Mouse (Mus musculus): ENCODE results near the gene Dysf. TPM values are rescaled to one million over a fixed set of nuclear protein-coding genes. Genes with fewer than 3 reads are reported as not detected.

The Dysf gene
- polyA plus RNA-seq, 1 experiment from 2014 or later: 2.9 TPM

DNA sequence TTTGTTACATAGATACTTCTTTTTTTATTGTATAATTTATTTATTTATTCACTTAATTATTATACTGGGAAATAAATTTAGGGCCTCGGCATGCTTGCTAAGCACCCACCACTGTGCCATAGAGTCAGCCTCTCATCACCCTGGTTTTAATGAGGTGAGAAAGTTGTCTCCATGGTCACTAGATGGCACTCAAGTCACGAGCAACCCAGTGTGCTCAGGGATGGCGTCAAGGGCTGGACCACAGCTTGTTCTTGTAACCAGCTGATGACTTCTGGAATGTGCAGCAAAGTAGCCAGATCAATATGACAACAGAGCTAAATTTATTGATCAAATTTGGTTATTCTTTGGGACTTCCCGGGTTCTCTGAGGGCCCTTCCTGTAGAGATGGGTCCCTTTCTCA, 85.1 kb downstream of the Dysf start:
- Histone ChIP-seq H3K4me3 (replicated peaks; ENCODE audit: low read depth, low read length) (no peak overlapping the region), H3K4me2 (ENCODE audit: low read length) (no peak overlapping the region), H3K9me3 (ENCODE audit: control insufficient read depth, low read length) (no peaks in the 10 kb centered on the region), H3K36me3 (ENCODE audit: control insufficient read depth, insufficient read depth, low read length) (no peaks in the 10 kb centered on the region), H3K27me3 (ENCODE audit: control insufficient read depth, insufficient read depth, low read length) (no peaks in the 10 kb centered on the region), H3K4me1 (ENCODE audit: control insufficient read depth, insufficient read depth, low read length) (no peaks in the 10 kb centered on the region), H3K27ac (replicated peaks; ENCODE audit: low read depth, low read length) (no peak overlapping the region), H3K9ac (replicated peaks; ENCODE audit: low read length) (no peak overlapping the region)
- DNase-seq (peak; percentile 88), ATAC-seq (ENCODE audit: low FRiP score, low TSS enrichment) (peak; percentile 57)
- 26% methylated on average over 4 of the region's 4 CpGs for WGBS

DNA sequence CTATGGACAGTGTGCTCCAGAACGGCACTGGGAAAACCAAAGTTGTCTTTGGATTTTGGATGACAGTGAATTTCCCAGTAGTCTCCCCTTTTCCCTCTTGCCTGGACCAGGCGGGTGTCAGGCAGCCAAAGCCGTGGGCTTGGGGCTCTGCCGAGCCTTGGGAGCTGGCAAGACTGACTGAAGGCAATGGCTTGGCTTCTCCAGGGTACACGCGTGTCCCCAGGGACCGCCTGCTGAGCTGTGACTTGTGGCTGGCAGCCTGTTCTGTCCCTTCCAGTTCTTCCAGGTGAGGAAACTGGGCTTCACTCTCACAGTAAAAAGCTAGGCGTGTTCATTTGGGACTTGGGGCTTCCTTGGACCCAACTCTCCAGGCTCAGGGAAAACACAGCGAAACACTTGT, 86.1 kb downstream of the Dysf start:
- DNase-seq: no peak
- no peak overlapping the region for H3K27ac ChIP-seq (replicated peaks; ENCODE audit: low read depth, low read length)
- H3K9me3 ChIP-seq (ENCODE audit: control insufficient read depth, low read length): no peaks in the 10 kb centered on the region
- H3K27me3 ChIP-seq (ENCODE audit: control insufficient read depth, insufficient read depth, low read length): no peaks in the 10 kb centered on the region
- 88% methylated on average over 9 of the region's 9 CpGs for WGBS
- H3K4me2 ChIP-seq (ENCODE audit: low read length): no peak overlapping the region
- no peak for ATAC-seq (ENCODE audit: low FRiP score, low TSS enrichment)
- H3K4me3 ChIP-seq (replicated peaks; ENCODE audit: low read depth, low read length): no peak overlapping the region
- H3K9ac ChIP-seq (replicated peaks; ENCODE audit: low read length): no peak overlapping the region
- H3K4me1 ChIP-seq (ENCODE audit: control insufficient read depth, insufficient read depth, low read length): no peaks in the 10 kb centered on the region
- no peaks in the 10 kb centered on the region for H3K36me3 ChIP-seq (ENCODE audit: control insufficient read depth, insufficient read depth, low read length)

- no peaks in the 10 kb centered on the region for H3K9me3 ChIP-seq (ENCODE audit: control insufficient read depth, low read length)
- no peaks in the 10 kb centered on the region for H3K36me3 ChIP-seq (ENCODE audit: control insufficient read depth, insufficient read depth, low read length)
- no peak overlapping the region for H3K4me2 ChIP-seq (ENCODE audit: low read length)
- no peak overlapping the region for H3K9ac ChIP-seq (replicated peaks; ENCODE audit: low read length)
- H3K27ac ChIP-seq (replicated peaks; ENCODE audit: low read depth, low read length): no peak overlapping the region
- no peak overlapping the region for H3K4me3 ChIP-seq (replicated peaks; ENCODE audit: low read depth, low read length)
- H3K27me3 ChIP-seq (ENCODE audit: control insufficient read depth, insufficient read depth, low read length): no peaks in the 10 kb centered on the region
- peak; percentile 88 for DNase-seq
- no peak for ATAC-seq (ENCODE audit: low FRiP score, low TSS enrichment)
- 22% methylated on average over 7 of the region's 7 CpGs for WGBS
- H3K4me1 ChIP-seq (ENCODE audit: control insufficient read depth, insufficient read depth, low read length): no peaks in the 10 kb centered on the region
Measured at GRCm38 (mm10) chr6:84094998-84095397, 86.6 kb downstream of the Dysf start.

DNA sequence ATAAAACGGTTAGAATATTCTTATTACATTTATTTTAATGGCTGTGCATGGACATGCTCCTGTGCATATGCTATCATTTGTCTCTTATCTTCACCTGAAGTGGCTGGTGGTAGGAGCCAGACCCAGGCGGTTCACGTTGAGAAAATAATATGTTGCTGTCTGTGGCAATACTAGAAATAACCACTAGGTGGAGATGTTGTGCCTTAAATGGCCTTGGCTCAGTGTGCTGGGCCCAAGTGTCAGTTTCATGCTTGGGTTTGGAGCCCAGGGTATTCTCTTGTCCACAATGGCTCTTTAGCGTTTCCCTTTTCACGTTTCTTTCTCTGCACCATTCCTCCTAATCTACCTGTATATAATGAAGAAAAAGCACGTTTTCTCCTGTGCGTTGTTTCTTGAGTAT, 87.5 kb downstream of the Dysf start:
- no peak overlapping the region for H3K4me2 ChIP-seq (ENCODE audit: low read length)
- DNase-seq: peak; percentile 96

GRCm38 (mm10) chr6:84102002-84102401, 93.6 kb downstream of the Dysf start:
- H3K4me3 ChIP-seq (replicated peaks; ENCODE audit: low read depth, low read length): no peak overlapping the region
- H3K4me2 ChIP-seq (ENCODE audit: low read length): no peak overlapping the region
- H3K27me3 ChIP-seq (ENCODE audit: control insufficient read depth, insufficient read depth, low read length): no peaks in the 10 kb centered on the region; the same call in 1 of the 2 replicates
- H3K4me1 ChIP-seq (ENCODE audit: control insufficient read depth, insufficient read depth, low read length): peaks cover 14% of the 10 kb centered on the region; the same call in 1 of the 2 replicates
- no peaks in the 10 kb centered on the region for H3K9me3 ChIP-seq (ENCODE audit: control insufficient read depth, low read length)
- no peak overlapping the region for H3K27ac ChIP-seq (replicated peaks; ENCODE audit: low read depth, low read length)
- no peak overlapping the region for H3K9ac ChIP-seq (replicated peaks; ENCODE audit: low read length)
- no peaks in the 10 kb centered on the region for H3K36me3 ChIP-seq (ENCODE audit: control insufficient read depth, insufficient read depth, low read length)
- ATAC-seq (ENCODE audit: low FRiP score, low TSS enrichment): no peak
- DNase-seq: no peak
- WGBS: 78% methylated on average over 15 of the region's 15 CpGs

More for the DNA sequence above, 87.5 kb downstream of the Dysf start:
- WGBS: 14% methylated on average over 7 of the region's 7 CpGs
- no peaks in the 10 kb centered on the region for H3K36me3 ChIP-seq (ENCODE audit: control insufficient read depth, insufficient read depth, low read length)
- ATAC-seq (ENCODE audit: low FRiP score, low TSS enrichment): peak; percentile 59; the same call in 1 of the 2 replicates
- H3K4me3 ChIP-seq (replicated peaks; ENCODE audit: low read depth, low read length): no peak overlapping the region
- H3K27me3 ChIP-seq (ENCODE audit: control insufficient read depth, insufficient read depth, low read length): no peaks in the 10 kb centered on the region
- no peak overlapping the region for H3K27ac ChIP-seq (replicated peaks; ENCODE audit: low read depth, low read length)
- H3K4me1 ChIP-seq (ENCODE audit: control insufficient read depth, insufficient read depth, low read length): no peaks in the 10 kb centered on the region
- H3K9ac ChIP-seq (replicated peaks; ENCODE audit: low read length): no peak overlapping the region
- no peaks in the 10 kb centered on the region for H3K9me3 ChIP-seq (ENCODE audit: control insufficient read depth, low read length)

GRCm38 (mm10) chr6:84105148-84106022, 97.0 kb downstream of the Dysf start:
- Histone ChIP-seq H3K27ac (replicated peaks; ENCODE audit: low read depth, low read length) (peak overlapping the region; percentile 60), H3K27me3 (ENCODE audit: control insufficient read depth, insufficient read depth, low read length) (no peaks in the 10 kb centered on the region; the same call in 1 of the 2 replicates), H3K4me2 (ENCODE audit: low read length) (peak overlapping the region; percentile 73), H3K4me3 (replicated peaks; ENCODE audit: low read depth, low read length) (peak overlapping the region; percentile 38), H3K36me3 (ENCODE audit: control insufficient read depth, insufficient read depth, low read length) (no peaks in the 10 kb centered on the region), H3K9me3 (ENCODE audit: control insufficient read depth, low read length) (no peaks in the 10 kb centered on the region), H3K9ac (replicated peaks; ENCODE audit: low read length) (peak overlapping the region; percentile 49), H3K4me1 (ENCODE audit: control insufficient read depth, insufficient read depth, low read length) (peaks cover 14% of the 10 kb centered on the region; the same call in 1 of the 2 replicates)
- 3% methylated on average over 40 of the region's 40 CpGs for WGBS
- DNase-seq (peak; percentile 85), ATAC-seq (ENCODE audit: low FRiP score, low TSS enrichment) (peak; percentile 75)

DNA sequence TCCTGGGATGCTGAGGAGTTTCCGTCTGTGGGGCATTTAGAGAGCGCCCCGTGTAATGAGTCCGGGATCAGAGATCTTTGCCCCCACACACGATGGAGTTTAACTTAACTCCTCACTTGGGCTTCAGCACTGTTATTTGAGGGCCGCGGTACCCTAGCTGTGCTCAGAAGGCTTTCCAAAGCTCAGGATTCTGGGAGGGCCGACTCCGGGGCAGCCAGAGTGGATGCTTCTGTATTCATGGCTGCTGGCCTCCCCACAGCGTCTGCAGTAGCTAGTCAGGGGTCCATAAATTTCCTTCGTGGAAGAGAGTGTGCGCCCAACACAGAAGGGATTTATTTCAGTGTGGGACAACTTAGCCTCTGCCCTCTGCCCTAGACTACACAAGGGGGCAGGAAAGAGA, 97.7 kb downstream of the Dysf start:
- no peak for DNase-seq
- H3K9me3 ChIP-seq (ENCODE audit: control insufficient read depth, low read length): no peaks in the 10 kb centered on the region
- H3K4me2 ChIP-seq (ENCODE audit: low read length): peak overlapping the region; percentile 73
- H3K4me1 ChIP-seq (ENCODE audit: control insufficient read depth, insufficient read depth, low read length): peaks cover 14% of the 10 kb centered on the region; the same call in 1 of the 2 replicates
- no peaks in the 10 kb centered on the region for H3K36me3 ChIP-seq (ENCODE audit: control insufficient read depth, insufficient read depth, low read length)
- peak overlapping the region; percentile 60; the same call in 1 of the 2 replicates for H3K27ac ChIP-seq (replicated peaks; ENCODE audit: low read depth, low read length)
- WGBS: 6% methylated on average over 12 of the region's 12 CpGs
- ATAC-seq (ENCODE audit: low FRiP score, low TSS enrichment): no peak
- H3K9ac ChIP-seq (replicated peaks; ENCODE audit: low read length): peak overlapping the region; percentile 49
- H3K4me3 ChIP-seq (replicated peaks; ENCODE audit: low read depth, low read length): peak overlapping the region; percentile 38
- no peaks in the 10 kb centered on the region; the same call in 1 of the 2 replicates for H3K27me3 ChIP-seq (ENCODE audit: control insufficient read depth, insufficient read depth, low read length)

DNA sequence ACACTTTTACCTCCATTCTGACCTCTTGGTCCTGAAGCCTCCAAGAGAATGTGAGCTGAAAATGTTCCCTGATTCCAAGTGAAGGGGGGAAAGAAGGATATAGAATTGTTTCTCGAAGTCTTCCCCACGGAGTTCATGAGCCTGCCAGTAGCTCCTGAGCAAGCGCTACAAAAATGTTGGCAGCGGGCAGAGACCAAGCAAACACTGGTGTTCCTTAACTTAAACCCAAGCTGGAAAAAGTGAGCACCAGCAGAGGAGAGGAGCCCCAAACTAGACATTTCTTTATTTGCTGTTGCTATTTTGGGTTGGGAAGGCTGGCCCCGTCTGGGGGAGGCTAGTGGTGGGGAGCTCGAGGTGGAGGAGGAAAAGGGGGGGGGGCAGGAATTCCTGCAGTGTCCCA, 102.0 kb downstream of the Dysf start:
- no peak for DNase-seq

DNA sequence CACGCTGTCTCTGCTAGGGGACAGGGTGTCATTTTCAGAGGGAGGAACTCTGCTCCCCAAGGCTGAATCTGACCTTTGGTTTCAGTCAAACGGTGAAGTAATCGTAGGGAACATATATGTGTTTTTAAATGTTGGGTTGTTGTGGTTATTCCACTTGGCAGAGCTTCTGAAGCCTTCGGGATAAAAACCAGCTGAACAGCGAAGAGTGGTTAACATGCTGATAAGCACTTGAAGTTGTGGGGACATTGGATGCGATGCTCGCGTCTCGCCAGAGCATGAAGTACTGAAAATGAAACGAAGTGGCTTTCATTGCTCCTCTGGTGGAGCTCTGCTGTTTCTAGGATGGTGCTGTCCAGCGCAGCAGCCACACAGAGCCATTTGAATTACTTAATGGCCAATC, 102.7 kb downstream of the Dysf start:
- 93% methylated on average over 11 of the region's 11 CpGs for whole genome bisulfite sequencing
- H3K9ac ChIP-seq (replicated peaks; ENCODE audit: low read length): no peak overlapping the region
- no peak overlapping the region for H3K4me3 ChIP-seq (replicated peaks; ENCODE audit: low read depth, low read length)
- no peaks in the 10 kb centered on the region for H3K27me3 ChIP-seq (ENCODE audit: control insufficient read depth, insufficient read depth, low read length)
- ATAC-seq (ENCODE audit: low FRiP score, low TSS enrichment) (no peak), DNase-seq (no peak)
- peaks cover 5% of the 10 kb centered on the region; the same call in 1 of the 2 replicates for H3K4me1 ChIP-seq (ENCODE audit: control insufficient read depth, insufficient read depth, low read length)
- no peak overlapping the region for H3K27ac ChIP-seq (replicated peaks; ENCODE audit: low read depth, low read length)
- H3K9me3 ChIP-seq (ENCODE audit: control insufficient read depth, low read length): no peaks in the 10 kb centered on the region
- H3K36me3 ChIP-seq (ENCODE audit: control insufficient read depth, insufficient read depth, low read length): no peaks in the 10 kb centered on the region
- H3K4me2 ChIP-seq (ENCODE audit: low read length): no peak overlapping the region

More for the DNA sequence above, 102.0 kb downstream of the Dysf start:
- Histone ChIP-seq H3K4me1 (ENCODE audit: control insufficient read depth, insufficient read depth, low read length) (peaks cover 10% of the 10 kb centered on the region; the same call in 1 of the 2 replicates), H3K9me3 (ENCODE audit: control insufficient read depth, low read length) (no peaks in the 10 kb centered on the region), H3K27ac (replicated peaks; ENCODE audit: low read depth, low read length) (no peak overlapping the region), H3K36me3 (ENCODE audit: control insufficient read depth, insufficient read depth, low read length) (no peaks in the 10 kb centered on the region), H3K4me3 (replicated peaks; ENCODE audit: low read depth, low read length) (no peak overlapping the region), H3K4me2 (ENCODE audit: low read length) (no peak overlapping the region), H3K27me3 (ENCODE audit: control insufficient read depth, insufficient read depth, low read length) (no peaks in the 10 kb centered on the region), H3K9ac (replicated peaks; ENCODE audit: low read length) (no peak overlapping the region)
- 83% methylated on average over 6 of the region's 6 CpGs for WGBS
- ATAC-seq (ENCODE audit: low FRiP score, low TSS enrichment): no peak
